Comparison of ENCODE assay signal across 20 mouse cellular contexts in the genomic region with DNA sequence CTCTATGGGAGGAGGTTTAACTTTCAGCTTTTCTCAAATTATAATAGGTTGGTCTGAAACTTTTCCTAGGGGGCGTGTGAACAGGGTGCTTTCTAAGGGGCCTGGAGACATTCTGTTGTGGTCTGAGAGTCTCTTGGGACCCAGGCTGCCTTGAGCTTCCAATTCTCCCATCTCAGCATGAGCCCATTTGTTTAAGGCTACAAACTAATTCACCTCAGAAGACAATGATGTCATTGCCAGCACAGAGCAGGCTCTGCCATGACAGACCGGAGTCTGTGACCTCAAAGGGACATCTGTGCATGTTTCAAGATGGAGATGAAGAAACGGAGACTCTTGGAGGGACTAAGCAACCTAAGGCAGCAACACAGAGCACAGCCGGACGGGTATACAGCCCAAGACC.
"Had no signal": no experiment of that assay in that cellular context is flagged by ENCODE, and none has a peak within 500 bp of the region (broad histone marks: within the 10 kb centered on the region; RNA-seq: fewer than 3 reads in every experiment).

No protein-coding gene starts in this region.

- H3K9ac ChIP-seq: limb, embryonic 12.5 days; limb, embryonic 15.5 days; liver, embryonic 14.5 days; liver, postnatal 0 days; lung, embryonic 14.5 days; neural tube, embryonic 13.5 days; stomach, embryonic 15.5 days had no signal

- ATAC-seq: liver, postnatal 0 days; midbrain, embryonic 13.5 days; midbrain, embryonic 16.5 days had no signal

- H3K36me3 ChIP-seq: limb, embryonic 15.5 days; neural tube, embryonic 13.5 days; stomach, embryonic 15.5 days had no signal

- H3K9me3 ChIP-seq: limb, embryonic 12.5 days; limb, embryonic 15.5 days; midbrain, embryonic 13.5 days; neural tube, embryonic 13.5 days; stomach, embryonic 15.5 days had no signal

- H3K27me3 ChIP-seq: limb, embryonic 12.5 days; limb, embryonic 15.5 days; midbrain, embryonic 13.5 days; neural tube, embryonic 13.5 days; stomach, embryonic 15.5 days had no signal

- DNase-seq: kidney, adult 18-20 months; kidney, adult 9 months; kidney, postnatal 14 days; kidney, postnatal 4 days; left cerebral cortex, postnatal 4 days; liver, postnatal 0 days; lung, embryonic 14.5 days; lung, postnatal 10 days; lung, postnatal 36 days; retina, postnatal 1 day; thymus, postnatal 25 days had no signal

- H3K4me3 ChIP-seq: limb, embryonic 12.5 days; limb, embryonic 15.5 days; midbrain, embryonic 13.5 days; myocyte; neural tube, embryonic 13.5 days; stomach, embryonic 15.5 days had no signal

- H3K4me2 ChIP-seq: limb, embryonic 12.5 days; limb, embryonic 15.5 days; liver, embryonic 11.5 days; lung, embryonic 14.5 days; midbrain, embryonic 13.5 days; neural tube, embryonic 13.5 days; stomach, embryonic 15.5 days had no signal

- H3K27ac ChIP-seq: limb, embryonic 12.5 days; limb, embryonic 15.5 days; liver, embryonic 14.5 days; midbrain, embryonic 13.5 days; neural tube, embryonic 13.5 days; stomach, embryonic 15.5 days had no signal
